In the genomic region with DNA sequence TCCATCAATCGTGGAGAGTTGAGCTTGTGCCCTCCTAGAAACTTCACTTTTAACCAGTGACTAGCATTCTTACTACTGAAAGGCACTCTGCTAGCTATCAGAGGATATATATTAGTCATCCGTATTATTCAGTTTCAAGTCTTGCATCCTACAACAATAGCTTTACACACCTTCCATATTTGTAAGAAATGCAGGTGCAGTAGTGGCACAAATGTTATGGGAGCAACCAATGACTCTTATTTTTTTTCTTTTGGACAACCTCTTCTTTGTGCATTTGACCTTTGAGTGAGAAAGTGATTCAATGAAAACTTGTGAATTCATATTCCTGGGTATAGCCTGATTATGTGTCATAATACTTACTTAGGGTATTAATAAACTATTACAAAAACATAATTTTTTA, we compare ENCODE assay signal across 20 mouse cellular contexts.
DNase-seq lines count a peak whose midpoint lies in the region; ATAC-seq and TF ChIP-seq lines count a peak whose summit lies in the region.
"Had no signal": no experiment of that assay in that cellular context is flagged by ENCODE, and none has a peak within 500 bp of the region (broad histone marks: within the 10 kb centered on the region; RNA-seq: fewer than 3 reads in every experiment).

No protein-coding gene starts in this region.

- no peak overlapping the region for H3K4me3 ChIP-seq in midbrain, embryonic 11.5 days (ENCODE audit: low read depth, low read length)
- no peak overlapping the region for H3K4me3 ChIP-seq in midbrain, postnatal 0 days (ENCODE audit: low read depth, low read length)
- no peak overlapping the region for H3K4me3 ChIP-seq in ES-E14 (ENCODE audit: insufficient read depth in 1 of 2, low read depth in 1 of 2, low read length in 2 of 2, poor library complexity in 1 of 2, severe bottlenecking in 1 of 2)

- H3K9me3 ChIP-seq in midbrain, embryonic 11.5 days (ENCODE audit: control insufficient read depth, low read length) = no peaks in the 10 kb centered on the region
- no peaks in the 10 kb centered on the region for H3K9me3 ChIP-seq in midbrain, postnatal 0 days (ENCODE audit: low read length)
- H3K9me3 ChIP-seq in ES-E14 (ENCODE audit: control insufficient read depth, insufficient read depth, low read depth, low read length) = no peaks in the 10 kb centered on the region

- DNase-seq in midbrain, embryonic 11.5 days (ENCODE audit: low spot score, missing footprints) = peak; percentile 68
- no peak for DNase-seq in midbrain, postnatal 0 days (ENCODE audit: low spot score)
- DNase-seq in ES-E14 (ENCODE audit: low read depth, low spot score) = no peak
- no peak for DNase-seq in gastrocnemius, postnatal 14 days
- DNase-seq: adrenal gland, adult 2 months; adrenal gland, adult 8-10 months; adrenal gland, postnatal 10 days; adrenal gland, postnatal 14 days; adrenal gland, postnatal 25 days; adrenal gland, postnatal 36 days; B cell, adult 2 months; cerebellum, adult 11 months; cerebellum, adult 11-12 months; cerebellum, adult 18-20 months; cerebellum, adult 2 months had no signal

- in situ Hi-C loops in ES-E14 (cut with MboI; ENCODE audit: low sequenced_read_pairs in 2 of 2, unreplicated experiment in 2 of 2) = no loop called here

- H3K4me1 ChIP-seq in midbrain, embryonic 11.5 days (ENCODE audit: control insufficient read depth, insufficient read depth, low read length) = no peaks in the 10 kb centered on the region
- H3K4me1 ChIP-seq in midbrain, postnatal 0 days (ENCODE audit: insufficient read depth, low read length) = no peaks in the 10 kb centered on the region
- no peaks in the 10 kb centered on the region for H3K4me1 ChIP-seq in ES-E14 (ENCODE audit: control insufficient read depth in 2 of 2, insufficient read depth in 2 of 2, low read length in 2 of 2, poor library complexity in 1 of 2)

- 92% methylated on average over 2 of the region's 2 CpGs for WGBS in midbrain, embryonic 11.5 days
- WGBS in midbrain, postnatal 0 days = 94% methylated on average over 2 of the region's 2 CpGs

- H3K27me3 ChIP-seq in midbrain, embryonic 11.5 days (ENCODE audit: control insufficient read depth, insufficient read depth, low read length) = no peaks in the 10 kb centered on the region
- no peaks in the 10 kb centered on the region for H3K27me3 ChIP-seq in midbrain, postnatal 0 days (ENCODE audit: insufficient read depth, low read length)
- H3K27me3 ChIP-seq: CH12.LX, Patski had no signal

- no peak overlapping the region for H3K4me2 ChIP-seq in midbrain, embryonic 11.5 days
- no peak overlapping the region for H3K4me2 ChIP-seq in midbrain, postnatal 0 days (ENCODE audit: low read depth, low read length, poor library complexity, severe bottlenecking)

- TF ChIP-seq CTCF in midbrain, postnatal 0 days (IDR thresholded peaks at IDR 0.05) = no peak

- intact Hi-C loops in gastrocnemius, postnatal 14 days (cut with DNase I; ENCODE audit: low total_unique reads) = no loop called here

- ATAC-seq in midbrain, embryonic 11.5 days (ENCODE audit: low FRiP score) = no peak
- no peak for ATAC-seq in midbrain, postnatal 0 days (ENCODE audit: low FRiP score)
- ATAC-seq: activated CD4-positive, CD25-positive, alpha-beta regulatory T cell, adult 4 months; CD4-positive, CD25-positive, alpha-beta regulatory T cell, adult 4 months; Patski had no signal

- H3K27ac ChIP-seq in midbrain, embryonic 11.5 days (ENCODE audit: low read depth, low read length) = no peak overlapping the region
- no peak overlapping the region for H3K27ac ChIP-seq in midbrain, postnatal 0 days (ENCODE audit: low read depth, low read length)
- no peak overlapping the region for H3K27ac ChIP-seq in ES-E14 (ENCODE audit: insufficient read depth, low read depth, low read length, poor library complexity, severe bottlenecking)

- no peak overlapping the region for H3K9ac ChIP-seq in midbrain, embryonic 11.5 days (ENCODE audit: low read length)
- H3K9ac ChIP-seq in midbrain, postnatal 0 days (replicated peaks; ENCODE audit: low read length, poor library complexity, severe bottlenecking) = no peak overlapping the region
- no peak overlapping the region for H3K9ac ChIP-seq in ES-E14 (ENCODE audit: insufficient read depth, low read depth, low read length, poor library complexity, severe bottlenecking)

- no peaks in the 10 kb centered on the region for H3K36me3 ChIP-seq in midbrain, embryonic 11.5 days (ENCODE audit: control insufficient read depth, insufficient read depth, low read length)
- H3K36me3 ChIP-seq in midbrain, postnatal 0 days (ENCODE audit: insufficient read depth, low read length) = no peaks in the 10 kb centered on the region
- no peaks in the 10 kb centered on the region for H3K36me3 ChIP-seq in ES-E14 (ENCODE audit: control insufficient read depth, insufficient read depth, low read length, poor library complexity, severe bottlenecking)
- H3K36me3 ChIP-seq: G1E had no signal

TF ChIP-seq in ES-E14, 5 proteins besides CTCF, POLR2A, EP300 and RAD21:
- peak; percentile 52; the same call in 1 of the 2 replicates for TF ChIP-seq ZNF384 (IDR thresholded peaks at IDR 0.05; ENCODE audit: low read depth, low read length)
- no peak for TF ChIP-seq HCFC1 (IDR thresholded peaks at IDR 0.05; ENCODE audit: borderline replicate concordance, insufficient read depth, low read length)
- no peak for TF ChIP-seq CHD2 (IDR thresholded peaks at IDR 0.05; ENCODE audit: low read depth, low read length)
